Mouse (Mus musculus): ENCODE measurements around the gene Adamts6. TPM values are rescaled to one million over a fixed set of nuclear protein-coding genes. Genes with fewer than 3 reads are reported as not detected.

Adamts6 gene
- polyA plus RNA-seq, 1 experiment, result not detected

DNA sequence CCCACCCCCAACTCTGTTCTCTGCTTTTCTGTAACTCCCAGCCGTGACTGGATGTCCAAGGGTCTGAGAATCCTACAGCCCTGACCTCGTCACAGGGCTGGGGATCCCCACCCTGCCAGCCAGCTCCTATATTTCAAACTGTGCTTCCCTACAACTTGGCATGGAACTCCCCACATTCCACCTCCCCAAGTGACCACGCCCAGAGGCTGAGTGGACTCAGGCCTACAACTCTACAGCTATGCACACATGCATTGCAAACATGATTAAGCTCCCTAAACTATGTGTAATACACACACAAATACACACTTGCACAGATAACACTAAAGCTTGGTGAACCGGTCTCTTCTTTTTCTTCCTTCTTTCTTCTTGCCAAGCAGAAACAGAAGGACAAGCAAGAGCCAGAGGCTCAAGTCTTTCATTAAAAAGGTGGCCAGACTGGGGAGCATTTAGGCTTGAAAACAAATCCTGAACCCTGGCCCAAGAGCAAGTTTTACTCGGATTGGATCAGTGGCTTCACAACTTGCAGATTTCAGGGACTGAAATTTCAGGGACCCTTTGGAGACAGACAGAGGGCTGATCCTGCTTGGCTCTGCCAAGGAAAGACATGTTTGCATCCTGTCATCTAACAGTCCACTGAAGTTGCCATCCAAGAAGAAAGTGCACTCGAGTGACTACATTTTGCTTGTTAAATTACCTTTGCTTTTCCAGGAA, 218.7 kb downstream of the Adamts6 start:
- no peak for TF ChIP-seq POLR2A (IDR thresholded peaks at IDR 0.05; ENCODE audit: insufficient read depth, low read depth, low read length)
- no peak for TF ChIP-seq CTCF (IDR thresholded peaks at IDR 0.05; ENCODE audit: insufficient read depth, low read depth, low read length)
- Histone ChIP-seq H3K4me3 (ENCODE audit: insufficient read depth, low read depth, low read length) (no peak overlapping the region), H3K27ac (ENCODE audit: insufficient read depth, low read depth, low read length) (no peak overlapping the region), H3K4me1 (ENCODE audit: control insufficient read depth, insufficient read depth, low read length) (no peaks in the 10 kb centered on the region)
- WGBS, result 86% methylated on average over 6 of the region's 6 CpGs

DNA sequence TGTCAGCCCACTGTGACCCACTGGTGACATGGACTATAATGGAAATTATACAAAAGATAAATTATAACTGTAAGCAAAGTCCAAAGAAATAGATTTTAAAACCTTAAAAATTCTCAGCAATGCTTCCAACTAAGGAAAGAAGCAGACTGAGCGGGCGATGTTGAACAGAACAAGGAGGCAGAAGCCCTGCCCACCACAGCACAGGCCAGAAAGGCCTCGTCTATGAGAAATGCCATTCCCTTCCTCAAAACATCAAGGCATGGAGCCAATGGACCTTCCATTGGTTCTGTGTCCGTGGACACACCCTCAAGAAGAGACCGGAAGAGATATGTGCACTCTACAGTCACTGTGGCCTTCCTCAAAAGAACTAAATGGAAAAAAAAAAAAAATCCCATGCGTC, 220.0 kb downstream of the Adamts6 start:
- WGBS, result 95% methylated on average over 6 of the region's 6 CpGs
- no peak overlapping the region for H3K4me3 ChIP-seq (ENCODE audit: insufficient read depth, low read depth, low read length)
- H3K27ac ChIP-seq (ENCODE audit: insufficient read depth, low read depth, low read length), result no peak overlapping the region
- no peaks in the 10 kb centered on the region for H3K4me1 ChIP-seq (ENCODE audit: control insufficient read depth, insufficient read depth, low read length)
- TF ChIP-seq POLR2A (IDR thresholded peaks at IDR 0.05; ENCODE audit: insufficient read depth, low read depth, low read length), result no peak
- TF ChIP-seq CTCF (IDR thresholded peaks at IDR 0.05; ENCODE audit: insufficient read depth, low read depth, low read length), result no peak

DNA sequence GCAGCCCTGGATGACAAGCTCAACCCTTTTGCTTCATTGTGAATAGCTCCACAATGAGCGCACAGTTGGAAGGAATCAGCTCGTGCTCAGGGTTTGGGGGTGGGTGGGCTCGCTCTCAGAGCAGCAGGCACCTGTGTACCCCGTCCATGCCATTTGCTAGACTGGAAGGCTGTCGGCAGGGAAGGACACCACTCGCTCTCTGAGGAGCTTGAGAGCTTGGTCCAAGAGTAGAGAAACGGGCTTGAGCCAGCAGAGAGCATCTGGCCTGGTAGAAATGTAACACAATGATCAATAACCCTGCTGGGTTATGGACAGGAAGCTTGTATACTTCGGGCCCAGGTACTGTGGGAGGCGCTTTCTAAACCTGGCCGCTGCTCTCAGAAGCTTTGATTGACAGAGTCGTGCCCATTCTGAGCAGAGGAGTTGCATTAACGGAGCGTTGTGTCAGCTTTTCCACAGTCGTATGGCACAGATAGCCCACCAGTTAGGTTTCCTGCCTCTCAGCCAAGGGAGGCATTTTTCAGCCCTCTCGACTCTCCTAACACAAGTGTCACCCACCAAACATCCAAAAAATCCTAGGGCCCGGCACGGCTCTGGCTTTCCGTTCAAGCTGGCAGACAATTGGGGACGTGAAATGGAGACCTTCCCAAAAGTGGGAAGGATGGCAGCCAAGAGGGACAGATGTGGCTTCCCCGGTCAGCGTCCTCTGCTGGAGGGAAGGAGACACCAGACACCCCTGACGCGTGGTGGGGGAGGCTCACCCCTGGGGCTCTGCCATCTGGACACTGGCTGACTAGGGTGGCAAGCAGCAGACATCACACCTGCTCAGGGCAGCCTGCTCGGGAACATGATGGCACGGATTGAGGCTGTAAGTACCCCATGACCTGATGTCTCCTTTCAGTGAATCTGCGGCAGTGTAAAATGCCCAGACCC, 222.2 kb downstream of the Adamts6 start:
- Histone ChIP-seq H3K27ac (ENCODE audit: insufficient read depth, low read depth, low read length) (no peak overlapping the region), H3K4me3 (ENCODE audit: insufficient read depth, low read depth, low read length) (no peak overlapping the region), H3K4me1 (ENCODE audit: control insufficient read depth, insufficient read depth, low read length) (no peaks in the 10 kb centered on the region)
- WGBS, result 71% methylated on average over 26 of the region's 26 CpGs
- TF ChIP-seq CTCF (IDR thresholded peaks at IDR 0.05; ENCODE audit: insufficient read depth, low read depth, low read length) (no peak), POLR2A (IDR thresholded peaks at IDR 0.05; ENCODE audit: insufficient read depth, low read depth, low read length) (no peak)

DNA sequence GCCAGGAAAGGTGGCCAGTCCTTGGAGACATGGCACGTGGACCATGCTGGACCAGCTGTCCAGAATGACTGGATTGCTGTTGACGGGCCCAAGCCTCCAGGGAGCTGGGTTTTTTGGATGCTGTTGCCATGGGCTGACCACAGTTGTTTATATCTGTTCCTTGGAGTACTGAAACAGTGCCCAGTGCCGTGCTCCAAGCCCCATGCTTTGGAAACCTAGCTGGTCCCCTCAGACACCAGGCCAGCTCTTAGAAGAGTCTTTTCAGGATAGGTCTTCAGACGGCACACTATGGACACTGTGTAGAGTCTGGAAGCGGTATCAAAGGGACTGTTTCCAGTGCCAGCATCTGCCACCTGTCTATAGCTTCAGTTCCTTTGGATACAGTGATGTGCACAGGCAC, 223.1 kb downstream of the Adamts6 start:
- H3K4me1 ChIP-seq (ENCODE audit: control insufficient read depth, insufficient read depth, low read length), result no peaks in the 10 kb centered on the region
- no peak overlapping the region for H3K4me3 ChIP-seq (ENCODE audit: insufficient read depth, low read depth, low read length)
- WGBS, result 76% methylated on average over 5 of the region's 5 CpGs
- no peak for TF ChIP-seq CTCF (IDR thresholded peaks at IDR 0.05; ENCODE audit: insufficient read depth, low read depth, low read length)
- no peak for TF ChIP-seq POLR2A (IDR thresholded peaks at IDR 0.05; ENCODE audit: insufficient read depth, low read depth, low read length)
- no peak overlapping the region for H3K27ac ChIP-seq (ENCODE audit: insufficient read depth, low read depth, low read length)

DNA sequence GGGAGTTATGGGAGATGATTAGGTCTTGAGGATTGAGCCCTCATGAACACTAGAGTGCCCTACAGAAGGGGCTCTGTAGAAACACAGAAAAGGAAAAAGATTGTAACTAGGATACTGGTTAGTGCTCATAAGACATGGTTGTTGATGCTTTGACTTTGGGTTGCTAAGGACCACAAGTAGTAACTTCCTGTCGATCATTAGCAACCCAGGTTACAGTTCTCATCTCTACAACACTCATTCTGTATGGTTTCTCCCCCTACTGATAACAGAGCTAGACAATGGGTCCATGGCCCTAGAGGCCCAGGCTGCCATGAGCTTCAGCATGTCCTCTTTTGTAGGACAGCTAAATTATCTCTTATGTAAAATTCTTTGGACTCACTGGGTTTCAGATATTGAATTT, 227.4 kb downstream of the Adamts6 start:
- 97% methylated on average over 1 of the region's 1 CpGs for WGBS
- Histone ChIP-seq H3K4me3 (ENCODE audit: insufficient read depth, low read depth, low read length) (no peak overlapping the region), H3K27ac (ENCODE audit: insufficient read depth, low read depth, low read length) (no peak overlapping the region), H3K4me1 (ENCODE audit: control insufficient read depth, insufficient read depth, low read length) (peaks cover 13% of the 10 kb centered on the region; the same call in 1 of the 2 replicates)
- no peak for TF ChIP-seq POLR2A (IDR thresholded peaks at IDR 0.05; ENCODE audit: insufficient read depth, low read depth, low read length)
- no peak for TF ChIP-seq CTCF (IDR thresholded peaks at IDR 0.05; ENCODE audit: insufficient read depth, low read depth, low read length)

DNA sequence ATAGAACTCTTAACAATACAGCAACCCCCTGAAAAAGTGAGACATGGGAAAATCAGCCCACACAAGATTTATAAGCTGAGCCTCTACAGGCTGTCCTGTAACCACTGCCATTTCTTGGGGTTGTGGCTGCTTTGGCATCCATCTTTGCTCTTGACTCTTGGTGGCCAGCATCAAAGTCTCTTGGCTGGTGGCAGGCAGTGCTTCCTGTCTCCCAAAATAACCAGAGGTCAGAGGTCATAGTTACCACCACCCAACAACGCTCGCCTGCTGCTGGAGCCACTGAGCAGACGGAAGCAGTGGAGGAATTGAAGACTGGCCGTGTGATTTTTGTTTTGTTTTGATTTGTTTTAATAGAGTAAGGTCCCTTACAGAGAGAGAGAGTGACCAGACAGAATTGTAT, 228.5 kb downstream of the Adamts6 start:
- TF ChIP-seq POLR2A (IDR thresholded peaks at IDR 0.05; ENCODE audit: insufficient read depth, low read depth, low read length), result no peak
- TF ChIP-seq CTCF (IDR thresholded peaks at IDR 0.05; ENCODE audit: insufficient read depth, low read depth, low read length), result no peak
- 90% methylated on average over 4 of the region's 4 CpGs for WGBS

DNA sequence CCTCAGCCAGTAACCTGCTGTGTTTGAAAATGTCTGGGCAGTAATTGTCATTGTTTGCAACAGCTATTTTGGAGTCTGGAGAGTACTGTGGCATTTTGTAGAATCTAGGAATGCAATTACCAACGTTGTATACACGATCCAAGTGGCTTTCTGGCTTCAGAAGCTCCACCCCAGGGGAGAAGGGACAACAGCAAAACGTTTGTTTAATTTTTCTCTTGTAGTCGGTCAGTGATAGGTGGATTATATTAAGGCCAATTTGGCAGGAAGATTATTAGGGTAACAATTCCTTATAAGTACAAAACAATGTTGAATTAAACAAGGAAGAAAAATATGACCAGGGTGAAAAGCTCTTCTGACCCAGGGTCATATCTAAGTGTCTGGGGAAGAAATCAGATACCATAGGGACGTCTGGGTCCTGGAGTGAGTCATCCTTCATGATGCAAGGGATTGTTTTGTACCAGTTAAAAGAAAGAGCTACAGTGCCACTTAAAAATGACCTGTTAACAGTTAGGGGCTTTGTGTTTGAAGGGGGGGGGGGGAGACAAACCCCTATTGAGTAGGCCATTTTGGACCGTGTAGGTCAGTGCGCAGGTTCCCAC, 229.2 kb downstream of the Adamts6 start:
- TF ChIP-seq POLR2A (IDR thresholded peaks at IDR 0.05; ENCODE audit: insufficient read depth, low read depth, low read length), result no peak
- TF ChIP-seq CTCF (IDR thresholded peaks at IDR 0.05; ENCODE audit: insufficient read depth, low read depth, low read length), result no peak
- no peak overlapping the region for H3K27ac ChIP-seq (ENCODE audit: insufficient read depth, low read depth, low read length)
- WGBS, result 57% methylated on average over 7 of the region's 7 CpGs
- no peak overlapping the region for H3K4me3 ChIP-seq (ENCODE audit: insufficient read depth, low read depth, low read length)
- H3K4me1 ChIP-seq (ENCODE audit: control insufficient read depth, insufficient read depth, low read length), result peaks cover 15% of the 10 kb centered on the region; the same call in 1 of the 2 replicates

More for the DNA sequence above, 228.5 kb downstream of the Adamts6 start:
- Histone ChIP-seq H3K4me1 (ENCODE audit: control insufficient read depth, insufficient read depth, low read length) (peaks cover 15% of the 10 kb centered on the region; the same call in 1 of the 2 replicates), H3K4me3 (ENCODE audit: insufficient read depth, low read depth, low read length) (no peak overlapping the region), H3K27ac (ENCODE audit: insufficient read depth, low read depth, low read length) (no peak overlapping the region)

DNA sequence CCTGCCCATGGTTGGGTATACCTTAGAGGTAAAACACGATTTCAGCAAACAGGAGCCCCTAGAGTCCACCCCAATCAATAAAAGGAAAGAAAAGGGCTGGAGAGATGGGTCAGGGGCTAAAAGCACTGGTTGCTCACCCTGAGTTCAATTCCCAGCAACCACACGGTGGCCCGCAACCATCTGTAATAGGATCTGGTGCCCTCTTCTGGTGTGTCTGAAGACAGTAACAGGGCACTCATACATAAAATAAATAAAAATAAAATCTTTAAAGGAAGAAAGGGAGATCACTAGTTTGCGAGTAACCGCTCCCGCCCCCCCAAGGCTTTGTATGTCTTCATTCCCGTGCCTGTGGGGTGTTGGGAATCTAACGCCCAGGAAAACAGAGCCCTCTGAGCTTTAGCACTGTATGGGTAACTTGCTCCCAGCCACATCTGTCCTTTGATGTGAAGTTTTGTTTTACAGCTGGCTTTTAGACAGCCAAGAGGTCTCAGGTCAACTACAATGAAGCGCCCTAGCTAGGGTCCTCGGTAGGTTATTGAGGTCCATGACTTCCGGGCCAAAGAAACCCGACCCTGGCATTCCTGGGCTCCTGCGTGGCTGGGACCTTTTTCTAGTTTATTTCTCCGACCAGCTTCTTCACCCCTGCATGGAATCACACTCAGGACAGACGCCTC, 230.1 kb downstream of the Adamts6 start:
- WGBS, result 46% methylated on average over 15 of the region's 15 CpGs
- no peak overlapping the region for H3K27ac ChIP-seq (ENCODE audit: insufficient read depth, low read depth, low read length)
- peak overlapping the region; percentile 39 for H3K4me3 ChIP-seq (ENCODE audit: insufficient read depth, low read depth, low read length)
- TF ChIP-seq POLR2A (IDR thresholded peaks at IDR 0.05; ENCODE audit: insufficient read depth, low read depth, low read length) (no peak), CTCF (IDR thresholded peaks at IDR 0.05; ENCODE audit: insufficient read depth, low read depth, low read length) (no peak)
- peaks cover 15% of the 10 kb centered on the region; the same call in 1 of the 2 replicates for H3K4me1 ChIP-seq (ENCODE audit: control insufficient read depth, insufficient read depth, low read length)
